2 mouse cellular contexts compared by ENCODE assay signal in genomic region chrX:136615889-136616288, GRCm38 (mm10). TPM values are rescaled to one million over a fixed set of nuclear protein-coding genes. Genes with fewer than 3 reads are reported as not detected.
"Had no signal": no experiment of that assay in that cellular context is flagged by ENCODE, and none has a peak within 500 bp of the region (broad histone marks: within the 10 kb centered on the region; RNA-seq: fewer than 3 reads in every experiment).

No protein-coding gene starts in this region.

RNA-seq across cellular contexts. Expression of gene Tceal3, which starts 25.2 kb away (rescaled TPM):
- polyA plus RNA-seq: liver, postnatal 0 days; macrophage had no signal
